Mouse (Mus musculus) brown adipose tissue, adult 24 weeks (tissue): Measurements from ENCODE around the gene Zfp865. TPM values are rescaled to one million over a fixed set of nuclear protein-coding genes. Genes with fewer than 3 reads are reported as not detected.

Experiments used
- H3K27ac ChIP-seq: fragments of 200-500 bp; replicated peaks from 2 replicates; pipeline ENCODE4 v1.5.1; 2012; ENCODE audit warnings: low read depth, mild to moderate bottlenecking, low read length
- H3K4me1 ChIP-seq: fragments of 200-500 bp; 2 replicates; pipeline ENCODE4 v1.6.1; 2012; ENCODE audit warnings: low read length, mixed read lengths; ENCODE audit not compliant: control insufficient read depth, insufficient read depth, insufficient read length
- H3K4me3 ChIP-seq: fragments of 200-500 bp; 2 replicates; pipeline ENCODE4 v1.5.1; 2012; ENCODE audit warnings: low read depth, mild to moderate bottlenecking, low read length, moderate library complexity; ENCODE audit not compliant: insufficient read depth
- polyA plus RNA-seq: library from polyadenylated mRNA; stranded (reverse); fragments of >200 nt; gene quantifications from 2 replicates; pipeline ENCODE4 v1.2.4, GENCODE M21; 2012; ENCODE audit not compliant: missing spikeins, insufficient read depth, insufficient read length

Gene Zfp865
- polyA plus RNA-seq, 1 experiment, result 10.9 TPM

- Histone ChIP-seq H3K4me3 (no peak overlapping the region), H3K4me1 (peaks cover 7% of the 10 kb centered on the region), H3K27ac (no peak overlapping the region)
Observed at GRCm38 (mm10) chr7:5076931-5077330, 56.8 kb downstream of the Zfp865 start.

GRCm38 (mm10) chr7:5079365-5080009 lies 59.3 kb downstream of the Zfp865 start:
- peak overlapping the region; percentile 88 for H3K27ac ChIP-seq
- peaks cover 23% of the 10 kb centered on the region for H3K4me1 ChIP-seq
- H3K4me3 ChIP-seq, result peak overlapping the region; percentile 71

- peak within 1 kb of the TSS; percentile 88 for H3K27ac ChIP-seq
- peak within 1 kb of the TSS; percentile 86 for H3K4me3 ChIP-seq
- H3K4me1 ChIP-seq, result peaks cover 27% of the 10 kb centered on the region
Observed at GRCm38 (mm10) chr7:5080010-5080751, 60.0 kb downstream of the Zfp865 start, which contains the start of gene Epn1. Gene Epn1, plus strand, starts transcription at chr7:5080235.

GRCm38 (mm10) chr7:5080815-5081214 lies 60.6 kb downstream of the Zfp865 start:
- peak overlapping the region; percentile 83 for H3K27ac ChIP-seq
- H3K4me3 ChIP-seq, result peak overlapping the region; percentile 86
- H3K4me1 ChIP-seq, result peaks cover 27% of the 10 kb centered on the region

- Histone ChIP-seq H3K4me3 (peak overlapping the region; percentile 47), H3K27ac (no peak overlapping the region), H3K4me1 (peaks cover 27% of the 10 kb centered on the region)
Observed at GRCm38 (mm10) chr7:5081241-5081640, 61.1 kb downstream of the Zfp865 start.

- H3K4me1 ChIP-seq, result peaks cover 27% of the 10 kb centered on the region
- 0 out of 2 replicates have a peak overlapping the region, but pooled peaks have one; percentile 1 for H3K27ac ChIP-seq
- peak overlapping the region; percentile 47; the same call in 1 of the 2 replicates for H3K4me3 ChIP-seq
Observed at GRCm38 (mm10) chr7:5081939-5082338, 61.8 kb downstream of the Zfp865 start.

- Histone ChIP-seq H3K4me1 (peaks cover 27% of the 10 kb centered on the region), H3K4me3 (peak overlapping the region; percentile 32), H3K27ac (peak overlapping the region; percentile 64)
Observed at GRCm38 (mm10) chr7:5083325-5084105, 63.3 kb downstream of the Zfp865 start.

GRCm38 (mm10) chr7:5085512-5085911 lies 65.3 kb downstream of the Zfp865 start:
- no peak overlapping the region for H3K27ac ChIP-seq
- H3K4me1 ChIP-seq, result peaks cover 29% of the 10 kb centered on the region
- H3K4me3 ChIP-seq, result no peak overlapping the region

Other genes with a start within 250 kb of the Zfp865 start
- not detected in 2 replicates for gene Fam71e2, start 249.1 kb upstream of the Zfp865 start, polyA plus RNA-seq
- not detected in 2 replicates for gene Il11, start 237.5 kb upstream of the Zfp865 start, polyA plus RNA-seq
- gene Tmem190, start 237.4 kb upstream of the Zfp865 start, polyA plus RNA-seq, result not detected in 2 replicates
- gene Tmem238, start 230.7 kb upstream of the Zfp865 start, polyA plus RNA-seq, result 17.0 and 23.3 TPM in 2 replicates
- 347 and 411 TPM in 2 replicates for gene Rpl28, start 227.5 kb upstream of the Zfp865 start, polyA plus RNA-seq
- 64.5 and 67.8 TPM in 2 replicates for gene Ube2s, start 207.8 kb upstream of the Zfp865 start, polyA plus RNA-seq
- gene Shisa7, start 175.7 kb upstream of the Zfp865 start, polyA plus RNA-seq, result 0.40 and 0.42 TPM in 2 replicates
- gene Isoc2b, start 150.1 kb upstream of the Zfp865 start, polyA plus RNA-seq, result 19.1 and 36.2 TPM in 2 replicates
- 55.3 and 59.3 TPM in 2 replicates for gene Isoc2a, start 143.2 kb upstream of the Zfp865 start, polyA plus RNA-seq
- gene Gm36210, start 113.9 kb upstream of the Zfp865 start, polyA plus RNA-seq, result not detected in 2 replicates
- gene Zfp628, start 105.2 kb upstream of the Zfp865 start, polyA plus RNA-seq, result 3.2 and 3.4 TPM in 2 replicates
- gene Nat14, start 98.3 kb upstream of the Zfp865 start, polyA plus RNA-seq, result 1.8 TPM in 1 of 2 replicates, not detected in the other
- gene Ssc5d, start 94.6 kb upstream of the Zfp865 start, polyA plus RNA-seq, result 4.9 and 5.5 TPM in 2 replicates
- 5.4 and 8.1 TPM in 2 replicates for gene Sbk2, start 56.0 kb upstream of the Zfp865 start, polyA plus RNA-seq
- gene Sbk3, start 49.2 kb upstream of the Zfp865 start, polyA plus RNA-seq, result 0.75 TPM in 1 of 2 replicates, not detected in the other
- 5.3 and 6.3 TPM in 2 replicates for gene Zfp579, start 24.2 kb upstream of the Zfp865 start, polyA plus RNA-seq
- gene Zfp524, start 6.0 kb upstream of the Zfp865 start, polyA plus RNA-seq, result 12.4 and 19.4 TPM in 2 replicates
- 10.5 and 11.9 TPM in 2 replicates for gene Fiz1, start 5.7 kb upstream of the Zfp865 start, polyA plus RNA-seq
- gene Gm44973, start 4.9 kb upstream of the Zfp865 start, polyA plus RNA-seq, result not detected in 2 replicates
- not detected in 2 replicates for gene Ccdc106, start 177 bp downstream of the Zfp865 start, polyA plus RNA-seq
- gene 4632433K11Rik, start 13.7 kb downstream of the Zfp865 start, polyA plus RNA-seq, result not detected in 2 replicates
- gene Zfp784, start 18.1 kb downstream of the Zfp865 start, polyA plus RNA-seq, result 1.2 and 1.9 TPM in 2 replicates
- gene Zfp580, start 31.2 kb downstream of the Zfp865 start, polyA plus RNA-seq, result 4.4 and 5.6 TPM in 2 replicates
- gene U2af2, start 41.8 kb downstream of the Zfp865 start, polyA plus RNA-seq, result 44.6 and 58.8 TPM in 2 replicates
- gene Epn1, start 59.9 kb downstream of the Zfp865 start, polyA plus RNA-seq, result 66.5 and 69.5 TPM in 2 replicates
- gene Rfpl4, start 96.6 kb downstream of the Zfp865 start, polyA plus RNA-seq, result not detected in 2 replicates
- 7.6 and 8.1 TPM in 2 replicates for gene Rasl2-9, start 105.6 kb downstream of the Zfp865 start, polyA plus RNA-seq
- gene Vmn1r55, start 129.3 kb downstream of the Zfp865 start, polyA plus RNA-seq, result not detected in 2 replicates
- gene Vmn1r56, start 176.4 kb downstream of the Zfp865 start, polyA plus RNA-seq, result not detected in 2 replicates
- gene Vmn1r57, start 198.1 kb downstream of the Zfp865 start, polyA plus RNA-seq, result not detected in 2 replicates